Mouse (Mus musculus): ENCODE results near the gene 4833439L19Rik.

- TF ChIP-seq CTCF (conservative IDR thresholded peaks at IDR 0.05; ENCODE audit: insufficient read depth, insufficient read length, low read depth, low read length): no peak
- TF ChIP-seq POLR2A (IDR thresholded peaks at IDR 0.05; ENCODE audit: low read depth, low read length): no peak
These were observed 43.4 kb upstream of the 4833439L19Rik start for GRCm38 (mm10) chr13:54608666-54609065.
